Mouse (Mus musculus): ENCODE measurements around the gene Rps17.

- TF ChIP-seq POLR2A (IDR thresholded peaks at IDR 0.05; ENCODE audit: low read depth, low read length) (no peak), CTCF (IDR thresholded peaks at IDR 0.05; ENCODE audit: extremely low read depth, insufficient read depth, insufficient read length, insufficient replicate concordance) (no peak)
These were observed 41.0 kb downstream of the Rps17 start for GRCm38 (mm10) chr7:81304100-81304499.

Data from spleen, adult 2 months (tissue).